In the genomic region with DNA sequence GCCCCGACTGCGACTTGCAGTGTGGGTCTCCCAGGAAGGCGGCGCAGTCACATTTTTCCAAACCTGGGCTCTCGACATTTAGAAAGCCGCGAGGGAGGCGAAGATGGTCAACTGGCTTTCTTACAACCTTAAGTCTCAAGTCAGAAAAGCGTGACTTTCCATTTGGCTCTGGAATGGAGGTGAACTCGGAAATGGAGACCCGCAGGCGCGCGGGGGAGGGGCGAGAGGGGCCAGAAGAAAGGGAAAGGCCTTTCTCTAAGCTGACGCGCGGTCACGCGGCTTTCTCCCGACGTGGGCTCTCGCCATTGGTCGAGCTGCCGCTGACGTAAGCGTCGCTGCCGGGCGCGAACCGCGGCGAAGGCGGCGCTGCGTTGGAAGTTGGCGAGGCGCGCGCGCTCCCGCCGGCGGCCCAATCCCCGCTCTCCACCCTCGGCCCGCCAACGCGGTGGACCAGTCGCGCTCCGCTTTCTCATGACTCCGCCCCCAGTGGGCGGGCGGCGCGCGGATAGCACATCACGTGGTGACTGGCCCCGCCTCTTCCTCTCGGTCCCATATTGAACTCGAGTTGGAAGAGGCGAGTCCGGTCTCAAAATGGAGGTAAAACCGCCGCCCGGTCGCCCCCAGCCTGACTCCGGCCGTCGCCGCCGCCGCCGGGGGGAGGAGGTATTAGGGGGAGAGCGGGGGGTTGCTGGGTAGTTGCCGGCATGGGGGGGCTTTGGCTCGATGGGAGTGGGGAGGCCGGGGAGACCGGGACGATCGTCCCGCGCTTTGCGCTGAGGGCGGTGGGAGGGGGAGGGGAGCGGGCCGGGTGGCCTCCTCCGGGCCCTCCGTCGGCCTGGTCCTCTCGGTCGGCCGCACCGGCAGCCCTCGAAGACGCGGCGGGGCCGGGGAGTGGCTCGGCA, we compare ENCODE assay signal across 8 mouse cellular contexts. TPM values are rescaled to one million over a fixed set of nuclear protein-coding genes. Genes with fewer than 3 reads are reported as not detected.
DNase-seq lines count a peak whose midpoint lies in the region; ATAC-seq and TF ChIP-seq lines count a peak whose summit lies in the region.

A gene (plus strand): TSS at position 535 of the 902 bp plus-strand sequence.

- peak; percentile 95 for ATAC-seq in forebrain, embryonic 11.5 days (replicated peaks; ENCODE audit: low FRiP score)
- peak; percentile 94 for ATAC-seq in heart, embryonic 16.5 days (replicated peaks; ENCODE audit: extremely low read depth, insufficient read depth, low FRiP score)
- peak; percentile 92 for ATAC-seq in liver, embryonic 16.5 days (ENCODE audit: low read depth)
- peak; percentile 96 for ATAC-seq in neural tube, embryonic 13.5 days (ENCODE audit: low read depth)

- H3K27ac ChIP-seq in CH12.LX (ENCODE audit: insufficient read depth, low read depth) = peak within 1 kb of the TSS; percentile 85
- peak within 1 kb of the TSS; percentile 95 for H3K27ac ChIP-seq in forebrain, embryonic 11.5 days (ENCODE audit: low read depth, low read length)
- H3K27ac ChIP-seq in heart, embryonic 16.5 days (ENCODE audit: low read length) = peak within 1 kb of the TSS; percentile 99
- peak within 1 kb of the TSS; percentile 95 for H3K27ac ChIP-seq in liver, embryonic 16.5 days (ENCODE audit: low read length)
- H3K27ac ChIP-seq in neural tube, embryonic 13.5 days (replicated peaks) = peak within 1 kb of the TSS; percentile 100
- H3K27ac ChIP-seq in testis, adult 2 months (ENCODE audit: control insufficient read depth, insufficient read depth, low read depth, low read length) = peak within 1 kb of the TSS; percentile 98

- no peak for TF ChIP-seq EP300 in CH12.LX (IDR thresholded peaks at IDR 0.05; ENCODE audit: low read length)

- H3K4me1 ChIP-seq in CH12.LX (ENCODE audit: control insufficient read depth in 1 of 2, insufficient read depth in 2 of 2) = peaks cover 5 to 36% of the 10 kb centered on the region in 2 experiments; a peak in 3 of 4 replicates
- H3K4me1 ChIP-seq in forebrain, embryonic 11.5 days (replicated peaks; ENCODE audit: control insufficient read depth, insufficient read depth, low read length) = peaks cover 2% of the 10 kb centered on the region; the same call in 1 of the 2 replicates
- H3K4me1 ChIP-seq in heart, embryonic 16.5 days (ENCODE audit: control insufficient read depth, insufficient read depth, low read length) = peaks cover 16% of the 10 kb centered on the region
- peaks cover 11% of the 10 kb centered on the region for H3K4me1 ChIP-seq in liver, embryonic 16.5 days (ENCODE audit: control insufficient read depth, low read depth, low read length)
- H3K4me1 ChIP-seq in neural tube, embryonic 13.5 days (replicated peaks) = peaks cover 27% of the 10 kb centered on the region
- peaks cover 6% of the 10 kb centered on the region for H3K4me1 ChIP-seq in testis, adult 2 months (ENCODE audit: control insufficient read depth, insufficient read depth, low read length)

- peak; percentile 96 for DNase-seq in CH12.LX (ENCODE audit: extremely low read depth)
- peak; percentile 97 for DNase-seq in c-Kit-positive CD71-positive TER-119-negative erythroid progenitor cells, embryonic 14.5 days (ENCODE audit: low read depth)
- peak; percentile 99 for DNase-seq in forebrain, embryonic 11.5 days (ENCODE audit: low spot score)
- DNase-seq in kidney, postnatal 4 days = peak; percentile 99

- H3K36me3 ChIP-seq in CH12.LX (replicated peaks in 1 of 2; ENCODE audit: control insufficient read depth in 1 of 2, insufficient read depth in 1 of 2, low read length in 1 of 2) = peaks cover 13 to 30% of the 10 kb centered on the region in 2 experiments
- no peaks in the 10 kb centered on the region; the same call in 1 of the 2 replicates for H3K36me3 ChIP-seq in forebrain, embryonic 11.5 days (ENCODE audit: control insufficient read depth, insufficient read depth, low read length)
- H3K36me3 ChIP-seq in heart, embryonic 16.5 days (ENCODE audit: control insufficient read depth, insufficient read depth) = peaks cover 17% of the 10 kb centered on the region
- peaks cover 25% of the 10 kb centered on the region for H3K36me3 ChIP-seq in liver, embryonic 16.5 days (ENCODE audit: control insufficient read depth, insufficient read depth)
- peaks cover 17% of the 10 kb centered on the region for H3K36me3 ChIP-seq in neural tube, embryonic 13.5 days
- H3K36me3 ChIP-seq in testis, adult 2 months (ENCODE audit: control insufficient read depth, insufficient read depth, low read length) = peaks cover 3% of the 10 kb centered on the region; the same call in 1 of the 2 replicates

- H3K4me2 ChIP-seq in CH12.LX (ENCODE audit: insufficient read depth, low read depth, poor library complexity, severe bottlenecking) = peak within 1 kb of the TSS; percentile 62
- peak within 1 kb of the TSS; percentile 85 for H3K4me2 ChIP-seq in forebrain, embryonic 11.5 days (ENCODE audit: low read depth, low read length, severe bottlenecking)
- H3K4me2 ChIP-seq in heart, embryonic 16.5 days (ENCODE audit: low read depth, low read length) = peak within 1 kb of the TSS; percentile 86
- H3K4me2 ChIP-seq in liver, embryonic 16.5 days (ENCODE audit: low read depth, low read length) = peak within 1 kb of the TSS; percentile 64
- H3K4me2 ChIP-seq in neural tube, embryonic 13.5 days = peak within 1 kb of the TSS; percentile 95

- TF ChIP-seq RAD21 in CH12.LX (IDR thresholded peaks at IDR 0.05; ENCODE audit: low read depth, low read length) = no peak

- WGBS in forebrain, embryonic 11.5 days = under 1% methylated on average over 82 of the region's 102 CpGs
- under 1% methylated on average over 86 of the region's 102 CpGs for whole genome bisulfite sequencing in heart, embryonic 16.5 days
- WGBS in liver, embryonic 16.5 days (ENCODE audit: insufficient replicate concordance) = under 1% methylated on average over 87 of the region's 102 CpGs
- under 1% methylated on average over 95 of the region's 102 CpGs for WGBS in neural tube, embryonic 13.5 days

- H3K9ac ChIP-seq in CH12.LX (ENCODE audit: insufficient read depth, low read depth) = peak within 1 kb of the TSS; percentile 98
- H3K9ac ChIP-seq in forebrain, embryonic 11.5 days (ENCODE audit: low read length) = peak within 1 kb of the TSS; percentile 88
- peak within 1 kb of the TSS; percentile 99 for H3K9ac ChIP-seq in heart, embryonic 16.5 days (ENCODE audit: low read length)
- H3K9ac ChIP-seq in liver, embryonic 16.5 days (ENCODE audit: low read depth, low read length) = peak within 1 kb of the TSS; percentile 94
- peak within 1 kb of the TSS; percentile 98 for H3K9ac ChIP-seq in neural tube, embryonic 13.5 days

- dilution Hi-C loops in CH12.LX (cut with MboI; ENCODE audit: extremely low pct_ligation_motif_present, extremely low pct_unique_long_range_greater_than_20kb, low sequenced_read_pairs) = no loop called here

- no peaks in the 10 kb centered on the region for H3K27me3 ChIP-seq in CH12.LX (replicated peaks)
- no peaks in the 10 kb centered on the region for H3K27me3 ChIP-seq in forebrain, embryonic 11.5 days (ENCODE audit: control insufficient read depth, insufficient read depth, low read length)
- no peaks in the 10 kb centered on the region for H3K27me3 ChIP-seq in heart, embryonic 16.5 days (ENCODE audit: control insufficient read depth, insufficient read depth, low read length)
- H3K27me3 ChIP-seq in liver, embryonic 16.5 days (ENCODE audit: control insufficient read depth, insufficient read depth, low read depth, low read length) = no peaks in the 10 kb centered on the region
- no peaks in the 10 kb centered on the region for H3K27me3 ChIP-seq in neural tube, embryonic 13.5 days
- no peaks in the 10 kb centered on the region for H3K27me3 ChIP-seq in testis, adult 2 months (ENCODE audit: control insufficient read depth, insufficient read depth, low read length)

- TF ChIP-seq POLR2A in CH12.LX (IDR thresholded peaks at IDR 0.05; ENCODE audit: low read depth, low read length) = peak; percentile 76
- TF ChIP-seq POLR2A in testis, adult 2 months (IDR thresholded peaks at IDR 0.05; ENCODE audit: control insufficient read depth, low read depth, low read length) = peak; percentile 85

- H3K4me3 ChIP-seq in CH12.LX (replicated peaks in 1 of 3; ENCODE audit: low read depth in 2 of 3, low read length in 2 of 3, poor library complexity in 1 of 3) = peak within 1 kb of the TSS; percentile 87 to 91 (median 90)
- H3K4me3 ChIP-seq in forebrain, embryonic 11.5 days (ENCODE audit: low read depth, low read length) = peak within 1 kb of the TSS; percentile 71
- peak within 1 kb of the TSS; percentile 93 for H3K4me3 ChIP-seq in heart, embryonic 16.5 days (ENCODE audit: low read length)
- H3K4me3 ChIP-seq in liver, embryonic 16.5 days (ENCODE audit: low read depth, low read length) = peak within 1 kb of the TSS; percentile 86
- H3K4me3 ChIP-seq in neural tube, embryonic 13.5 days = peak within 1 kb of the TSS; percentile 90
- H3K4me3 ChIP-seq in testis, adult 2 months (ENCODE audit: control insufficient read depth, low read depth, low read length) = peak within 1 kb of the TSS; percentile 99

- 0 out of 4 replicates have a peak, but pooled peaks of 1 of the 2 experiments have one; percentile 6 for TF ChIP-seq CTCF in CH12.LX (conservative IDR thresholded peaks at IDR 0.05 in 1 of 2, IDR thresholded peaks at IDR 0.05 in 1 of 2; ENCODE audit: low read depth in 2 of 2, low read length in 2 of 2)
- TF ChIP-seq CTCF in testis, adult 2 months (IDR thresholded peaks at IDR 0.05; ENCODE audit: control insufficient read depth, insufficient read depth, insufficient replicate concordance, low read depth, low read length) = no peak

- H3K9me3 ChIP-seq in CH12.LX (replicated peaks; ENCODE audit: low read length) = no peaks in the 10 kb centered on the region
- no peaks in the 10 kb centered on the region for H3K9me3 ChIP-seq in forebrain, embryonic 11.5 days (ENCODE audit: control insufficient read depth, low read length)
- no peaks in the 10 kb centered on the region for H3K9me3 ChIP-seq in heart, embryonic 16.5 days (replicated peaks; ENCODE audit: control insufficient read depth, low read length)
- H3K9me3 ChIP-seq in liver, embryonic 16.5 days (replicated peaks; ENCODE audit: control insufficient read depth, low read length) = no peaks in the 10 kb centered on the region
- no peaks in the 10 kb centered on the region for H3K9me3 ChIP-seq in neural tube, embryonic 13.5 days

- in situ Hi-C loops in CH12.LX (cut with MboI; ENCODE audit: low pct_ligation_motif_present, low pct_unique_long_range_greater_than_20kb, low sequenced_read_pairs) = no loop called here

- H3K79me2 ChIP-seq in CH12.LX (replicated peaks; ENCODE audit: control insufficient read depth, extremely low read depth, insufficient read depth, poor library complexity, severe bottlenecking) = peaks cover 46% of the 10 kb centered on the region

RNA-seq across cellular contexts. Expression of the gene that starts here (rescaled TPM):
- total RNA-seq in CH12.LX (2012; rRNA removed) (83.1 and 105 TPM in 2 replicates), CH12.LX (2014; rRNA removed) (229 and 278 TPM in 2 replicates)
- polyA plus RNA-seq in CH12.LX (2012; ENCODE audit: insufficient read length, low read depth) = 373 and 540 TPM in 2 replicates
- polyA plus RNA-seq in forebrain, embryonic 11.5 days (2014; fragmentation: Nextera tagmentation; extraction: Ambion mirVana) = 318 and 325 TPM in 2 replicates
- 139 and 182 TPM in 2 replicates for polyA plus RNA-seq in heart, embryonic 16.5 days (2015; fragmentation: Nextera tagmentation; extraction: Ambion mirVana)
- polyA plus RNA-seq in liver, embryonic 16.5 days (2015; fragmentation: Nextera tagmentation; extraction: Ambion mirVana) = 94.3 and 105 TPM in 2 replicates
- polyA plus RNA-seq in neural tube, embryonic 13.5 days (2015; fragmentation: Nextera tagmentation; extraction: Ambion mirVana) = 219 and 224 TPM in 2 replicates
- polyA plus RNA-seq in testis, adult 2 months (2012; rRNA removed) = 42.0 and 60.0 TPM in 2 replicates

Comparison
In these comparisons a context has a peak if more than half of its experiments do, and no peak if none do; other contexts are left out.
1. Peak in every context shown above with its lines: DNase-seq, ATAC-seq, H3K4me3 ChIP-seq and H3K27ac ChIP-seq.